ENCODE assay signal across 9 mouse cellular contexts in genomic region chr5:111420011-111420691, GRCm38 (mm10). TPM values are rescaled to one million over a fixed set of nuclear protein-coding genes. Genes with fewer than 3 reads are reported as not detected.
DNase-seq lines count a peak whose midpoint lies in the region; ATAC-seq lines count a peak whose summit lies in the region.
"Had no signal": no experiment of that assay in that cellular context is flagged by ENCODE, and none has a peak within 500 bp of the region (broad histone marks: within the 10 kb centered on the region; RNA-seq: fewer than 3 reads in every experiment).

No protein-coding gene starts in this region.

- H3K9ac ChIP-seq in hindbrain, embryonic 11.5 days (ENCODE audit: low read depth, low read length) = peak overlapping the region; percentile 100
- H3K9ac ChIP-seq in midbrain, embryonic 14.5 days (replicated peaks; ENCODE audit: low read length) = peak overlapping the region; percentile 99

- peak overlapping the region; percentile 65 for H3K27ac ChIP-seq in heart, embryonic 10.5 days
- no peak overlapping the region for H3K27ac ChIP-seq in brown adipose tissue, adult 24 weeks (replicated peaks; ENCODE audit: low read depth, low read length)
- H3K27ac ChIP-seq in hindbrain, embryonic 11.5 days (ENCODE audit: low read depth, low read length) = peak overlapping the region; percentile 99
- peak overlapping the region; percentile 98 for H3K27ac ChIP-seq in midbrain, embryonic 14.5 days (replicated peaks; ENCODE audit: low read depth, low read length)

- peak overlapping the region; percentile 98 for H3K4me2 ChIP-seq in hindbrain, embryonic 11.5 days (replicated peaks; ENCODE audit: low read depth, low read length)
- peak overlapping the region; percentile 99 for H3K4me2 ChIP-seq in midbrain, embryonic 14.5 days (ENCODE audit: low read length)

- peaks cover 34% of the 10 kb centered on the region for H3K36me3 ChIP-seq in heart, embryonic 10.5 days
- peaks cover 6% of the 10 kb centered on the region for H3K36me3 ChIP-seq in hindbrain, embryonic 11.5 days (ENCODE audit: control insufficient read depth, insufficient read depth, low read length)
- H3K36me3 ChIP-seq in midbrain, embryonic 14.5 days (ENCODE audit: control insufficient read depth, insufficient read depth, low read length) = peaks cover 50% of the 10 kb centered on the region

- 3% methylated on average over 56 of the region's 56 CpGs for WGBS in heart, embryonic 10.5 days
- 1% methylated on average over 55 of the region's 56 CpGs for WGBS in hindbrain, embryonic 11.5 days
- WGBS in midbrain, embryonic 14.5 days = under 1% methylated on average over 56 of the region's 56 CpGs

- peak overlapping the region; percentile 81 for H3K4me3 ChIP-seq in heart, embryonic 10.5 days
- peak overlapping the region; percentile 20; the same call in 1 of the 2 replicates for H3K4me3 ChIP-seq in brown adipose tissue, adult 24 weeks (ENCODE audit: insufficient read depth, low read depth, low read length)
- H3K4me3 ChIP-seq in hindbrain, embryonic 11.5 days (ENCODE audit: low read depth, low read length) = peak overlapping the region; percentile 98
- peak overlapping the region; percentile 98 for H3K4me3 ChIP-seq in midbrain, embryonic 14.5 days (replicated peaks; ENCODE audit: low read depth, low read length)

- peaks cover 60% of the 10 kb centered on the region for H3K4me1 ChIP-seq in heart, embryonic 10.5 days
- H3K4me1 ChIP-seq in brown adipose tissue, adult 24 weeks (ENCODE audit: control insufficient read depth, insufficient read depth, insufficient read length, low read length) = peaks cover 9% of the 10 kb centered on the region
- H3K4me1 ChIP-seq in hindbrain, embryonic 11.5 days (replicated peaks; ENCODE audit: control insufficient read depth, insufficient read depth, low read length) = peaks cover 12% of the 10 kb centered on the region
- H3K4me1 ChIP-seq in midbrain, embryonic 14.5 days (ENCODE audit: control insufficient read depth, insufficient read depth, low read length) = peaks cover 33% of the 10 kb centered on the region

- no peak for DNase-seq in heart, embryonic 10.5 days (ENCODE audit: low spot score)
- no peak for DNase-seq in heart, postnatal 25 days (ENCODE audit: low spot score)
- no peak for DNase-seq in hindbrain, embryonic 11.5 days (ENCODE audit: low spot score)
- peak; percentile 64 for DNase-seq in midbrain, embryonic 14.5 days
- no peak for DNase-seq in thymus, postnatal 25 days
- no peak for DNase-seq in gastrocnemius, postnatal 25 days

- H3K9me3 ChIP-seq in heart, embryonic 10.5 days = no peaks in the 10 kb centered on the region
- no peaks in the 10 kb centered on the region for H3K9me3 ChIP-seq in hindbrain, embryonic 11.5 days (ENCODE audit: control insufficient read depth, low read length)
- H3K9me3 ChIP-seq in midbrain, embryonic 14.5 days (ENCODE audit: control insufficient read depth, low read length) = no peaks in the 10 kb centered on the region

- intact Hi-C loops in heart, postnatal 25 days (cut with DNase I) = no loop called here

- H3K27me3 ChIP-seq in heart, embryonic 10.5 days (ENCODE audit: insufficient read depth, poor library complexity, severe bottlenecking) = peaks cover 56% of the 10 kb centered on the region
- no peaks in the 10 kb centered on the region for H3K27me3 ChIP-seq in hindbrain, embryonic 11.5 days (ENCODE audit: control insufficient read depth, insufficient read depth, low read length)
- H3K27me3 ChIP-seq in midbrain, embryonic 14.5 days (ENCODE audit: control insufficient read depth, insufficient read depth, low read length) = no peaks in the 10 kb centered on the region

- no peak for ATAC-seq in hindbrain, embryonic 11.5 days (ENCODE audit: low FRiP score)
- no peak for ATAC-seq in midbrain, embryonic 14.5 days (ENCODE audit: low FRiP score, low TSS enrichment)
- no peak for ATAC-seq in inflammation-experienced regulatory T-cells, adult 6 months

RNA-seq across cellular contexts. Expression of gene Mn1, which starts 3.0 kb away (rescaled TPM):
- polyA plus RNA-seq in heart, embryonic 10.5 days (2016; fragmentation: Nextera tagmentation; extraction: Ambion mirVana) = 6.4 and 7.7 TPM in 2 replicates
- total RNA-seq in heart, postnatal 25 days (2021) = 10 to 100 TPM; 16.7 to 20.5 TPM
- polyA plus RNA-seq in brown adipose tissue, adult 24 weeks (2012; ENCODE audit: insufficient read depth, insufficient read length, missing spikeins) = 1.2 and 2.6 TPM in 2 replicates
- 41.9 and 42.5 TPM in 2 replicates for polyA plus RNA-seq in hindbrain, embryonic 11.5 days (2014; fragmentation: Nextera tagmentation; extraction: Ambion mirVana)
- 51.7 and 69.2 TPM in 2 replicates for polyA plus RNA-seq in midbrain, embryonic 14.5 days (2014; fragmentation: Nextera tagmentation; extraction: Ambion mirVana)
- polyA plus RNA-seq in inflammation-experienced regulatory T-cells, adult 6 months (2017; shearing (Covaris generic)) = not detected
- total RNA-seq in gastrocnemius, postnatal 25 days (2021) = 10 to 100 TPM; 49.1 to 75.2 TPM
- polyA plus RNA-seq: C2C12 had no signal

Comparison
In these comparisons a context has a peak if more than half of its experiments do, and no peak if none do; other contexts are left out.
1. H3K4me3 ChIP-seq: peak in every context shown above with its lines; median percentile 98 in hindbrain, embryonic 11.5 days; 98 in midbrain, embryonic 14.5 days; 81 in heart, embryonic 10.5 days; 20 in brown adipose tissue, adult 24 weeks.